ENCODE assay signal across 7 mouse cellular contexts in the genomic region with DNA sequence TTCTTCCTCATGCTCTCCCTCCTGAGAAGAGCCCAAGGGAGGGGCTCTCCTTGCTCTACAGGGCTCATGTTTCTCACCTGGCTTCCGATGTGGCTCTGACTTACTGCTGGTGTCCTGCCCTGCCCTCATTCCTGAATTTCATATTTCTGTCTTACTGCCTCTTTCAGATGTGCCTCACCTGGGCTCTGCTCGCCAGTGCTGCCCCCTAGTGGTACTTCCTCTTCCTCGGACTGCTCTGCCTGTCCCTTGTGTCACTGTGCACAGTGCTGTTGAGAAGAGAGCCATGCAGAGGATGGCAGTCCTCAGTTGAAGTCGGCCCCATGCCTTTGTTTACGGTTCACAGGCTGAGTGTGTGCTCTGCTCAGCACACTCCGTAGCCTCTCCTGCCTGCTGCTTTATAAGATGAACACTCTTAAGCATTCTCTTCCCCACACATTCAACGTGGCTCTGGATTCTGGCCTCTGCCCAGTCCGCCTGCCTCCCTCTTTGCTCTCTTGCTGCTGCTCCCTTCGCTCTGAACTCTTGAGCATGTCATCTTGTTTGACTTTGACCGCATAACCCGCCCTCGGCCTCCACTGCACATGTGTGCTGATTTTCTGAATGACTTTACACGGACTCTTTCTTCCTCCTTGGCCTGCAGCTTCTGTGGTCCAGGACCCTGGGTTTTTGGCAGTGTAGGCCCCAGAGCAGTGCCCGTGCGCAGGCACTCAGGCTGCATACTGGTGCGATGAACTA.
DNase-seq lines count a peak whose midpoint lies in the region; ATAC-seq and TF ChIP-seq lines count a peak whose summit lies in the region.

No protein-coding gene starts in this region.

- H3K79me2 ChIP-seq in MEL (ENCODE audit: control insufficient read depth, insufficient read depth, low read length, poor library complexity) = peaks cover 6% of the 10 kb centered on the region; the same call in 1 of the 2 replicates

- H3K4me3 ChIP-seq in MEL (ENCODE audit: control insufficient read depth in 1 of 2, insufficient read depth in 1 of 2, low read depth in 2 of 2, low read length in 2 of 2) = no peak overlapping the region
- H3K4me3 ChIP-seq in bone marrow macrophage, adult 2 months (ENCODE audit: insufficient read depth, low read length) = no peak overlapping the region
- H3K4me3 ChIP-seq in hindbrain, embryonic 11.5 days (ENCODE audit: low read depth, low read length) = no peak overlapping the region

- no peak overlapping the region for H3K27ac ChIP-seq in MEL (ENCODE audit: control insufficient read depth, low read depth, low read length)
- H3K27ac ChIP-seq in bone marrow macrophage, adult 2 months (ENCODE audit: insufficient read depth, low read depth, low read length) = no peak overlapping the region
- H3K27ac ChIP-seq in hindbrain, embryonic 11.5 days (ENCODE audit: low read depth, low read length) = no peak overlapping the region

- peak; percentile 56; the same call in 1 of the 2 replicates for ATAC-seq in erythroid progenitor cell, adult 5-6 weeks (replicated peaks; ENCODE audit: low FRiP score, poor library complexity, severe bottlenecking)
- no peak for ATAC-seq in hindbrain, embryonic 11.5 days (ENCODE audit: low FRiP score)

- DNase-seq in MEL (ENCODE audit: low read depth, low spot score) = peak; percentile 73
- DNase-seq in hindbrain, embryonic 11.5 days (ENCODE audit: low spot score) = peak; percentile 76
- DNase-seq in layer of hippocampus, postnatal 25 days (ENCODE audit: extremely low spot score in 1 of 2, low spot score in 1 of 2) = peak; percentile 56 to 80
- peak; percentile 86 for DNase-seq in lung, postnatal 36 days
- DNase-seq in spleen, postnatal 36 days (ENCODE audit: low spot score in 2 of 2) = peak; percentile 62 to 66

- H3K36me3 ChIP-seq in MEL (ENCODE audit: control insufficient read depth in 1 of 2, insufficient read depth in 2 of 2, low read length in 2 of 2) = no peaks in the 10 kb centered on the region
- no peaks in the 10 kb centered on the region for H3K36me3 ChIP-seq in hindbrain, embryonic 11.5 days (ENCODE audit: control insufficient read depth, insufficient read depth, low read length)

- H3K27me3 ChIP-seq in MEL (ENCODE audit: control insufficient read depth in 1 of 2, insufficient read depth in 2 of 2, low read length in 2 of 2) = no peaks in the 10 kb centered on the region
- H3K27me3 ChIP-seq in hindbrain, embryonic 11.5 days (ENCODE audit: control insufficient read depth, insufficient read depth, low read length) = no peaks in the 10 kb centered on the region

- TF ChIP-seq EP300 in MEL (IDR thresholded peaks at IDR 0.05; ENCODE audit: low read depth in 1 of 2, low read length in 2 of 2) = no peak

- no peak for TF ChIP-seq POLR2A in MEL (IDR thresholded peaks at IDR 0.05; ENCODE audit: control insufficient read depth in 1 of 2, insufficient read depth in 1 of 2, low read depth in 1 of 2, low read length in 2 of 2, poor library complexity in 1 of 2)
- no peak for TF ChIP-seq POLR2A in bone marrow macrophage, adult 2 months (IDR thresholded peaks at IDR 0.05; ENCODE audit: borderline replicate concordance, low read depth, low read length)

- H3K4me1 ChIP-seq in MEL (ENCODE audit: control insufficient read depth in 1 of 2, insufficient read depth in 2 of 2, low read length in 2 of 2) = no peaks in the 10 kb centered on the region
- peaks cover 25% of the 10 kb centered on the region for H3K4me1 ChIP-seq in bone marrow macrophage, adult 2 months (ENCODE audit: control insufficient read depth, insufficient read depth, low read length)
- 0 out of 2 replicates have a peak, but pooled peaks cover 3% of the 10 kb centered on the region for H3K4me1 ChIP-seq in hindbrain, embryonic 11.5 days (replicated peaks; ENCODE audit: control insufficient read depth, insufficient read depth, low read length)

- peak; percentile 65 for TF ChIP-seq RAD21 in MEL (IDR thresholded peaks at IDR 0.05; ENCODE audit: low read depth, low read length)

- H3K9ac ChIP-seq in MEL (ENCODE audit: control insufficient read depth, low read depth, low read length, poor library complexity, severe bottlenecking) = no peak overlapping the region
- no peak overlapping the region for H3K9ac ChIP-seq in hindbrain, embryonic 11.5 days (ENCODE audit: low read depth, low read length)

- no peaks in the 10 kb centered on the region for H3K9me3 ChIP-seq in MEL (replicated peaks; ENCODE audit: insufficient read depth, low read length)
- no peaks in the 10 kb centered on the region for H3K9me3 ChIP-seq in hindbrain, embryonic 11.5 days (ENCODE audit: control insufficient read depth, low read length)

- H3K4me2 ChIP-seq in hindbrain, embryonic 11.5 days (replicated peaks; ENCODE audit: low read depth, low read length) = no peak overlapping the region

- WGBS in hindbrain, embryonic 11.5 days = 67% methylated on average over 16 of the region's 16 CpGs

- peak; percentile 82 to 92 (median 89) for TF ChIP-seq CTCF in MEL (IDR thresholded peaks at IDR 0.05 in 2 of 3, conservative IDR thresholded peaks at IDR 0.05 in 1 of 3; ENCODE audit: control insufficient read depth in 1 of 3, insufficient read depth in 1 of 3, low read depth in 2 of 3, low read length in 3 of 3, poor library complexity in 1 of 3, severe bottlenecking in 1 of 3)
- peak; percentile 96 for TF ChIP-seq CTCF in bone marrow macrophage, adult 2 months (IDR thresholded peaks at IDR 0.05; ENCODE audit: low read depth, low read length)

TF ChIP-seq in MEL, 35 proteins besides CTCF, POLR2A, EP300 and RAD21:
- TF ChIP-seq BHLHE40 (IDR thresholded peaks at IDR 0.05; ENCODE audit: borderline replicate concordance, low read depth, low read length) (no peak), SIN3A (IDR thresholded peaks at IDR 0.05; ENCODE audit: low read length) (no peak), KAT2A (conservative IDR thresholded peaks at IDR 0.05; ENCODE audit: low read depth, low read length) (no peak), TCF12 (IDR thresholded peaks at IDR 0.05; ENCODE audit: low read depth, low read length) (no peak), CHD1 (IDR thresholded peaks at IDR 0.05; ENCODE audit: low read depth, low read length) (no peak), MYC (IDR thresholded peaks at IDR 0.05; ENCODE audit: low read depth, low read length) (no peak), MAX (IDR thresholded peaks at IDR 0.05; ENCODE audit: low read length) (no peak), SMC3 (IDR thresholded peaks at IDR 0.05; ENCODE audit: low read depth, low read length) (peak; percentile 89), ZMIZ1 (IDR thresholded peaks at IDR 0.05; ENCODE audit: low read depth, low read length) (no peak), ZC3H11A (IDR thresholded peaks at IDR 0.05; ENCODE audit: low read depth, low read length) (peak; percentile 63), UBTF (IDR thresholded peaks at IDR 0.05; ENCODE audit: borderline replicate concordance, insufficient read depth, low read depth, low read length) (no peak), JUND (IDR thresholded peaks at IDR 0.05; ENCODE audit: low read depth, low read length) (no peak), NRF1 (IDR thresholded peaks at IDR 0.05; ENCODE audit: insufficient read depth, low read depth, low read length, poor library complexity, severe bottlenecking) (no peak)
